Mouse (Mus musculus) kidney, postnatal 14 days (tissue): ENCODE data around the gene Itgbl1.
"Not testable (repeated sequence)": the region's sequence is repeated elsewhere in the genome, so short reads cannot be mapped to it uniquely, and the experiment has no call there.

Source experiments
- DNase-seq: peaks from one replicate; pipeline ENCODE4 v3.0.0; 2022; ENCODE audit warnings: mixed read lengths

The Itgbl1 gene

DNA sequence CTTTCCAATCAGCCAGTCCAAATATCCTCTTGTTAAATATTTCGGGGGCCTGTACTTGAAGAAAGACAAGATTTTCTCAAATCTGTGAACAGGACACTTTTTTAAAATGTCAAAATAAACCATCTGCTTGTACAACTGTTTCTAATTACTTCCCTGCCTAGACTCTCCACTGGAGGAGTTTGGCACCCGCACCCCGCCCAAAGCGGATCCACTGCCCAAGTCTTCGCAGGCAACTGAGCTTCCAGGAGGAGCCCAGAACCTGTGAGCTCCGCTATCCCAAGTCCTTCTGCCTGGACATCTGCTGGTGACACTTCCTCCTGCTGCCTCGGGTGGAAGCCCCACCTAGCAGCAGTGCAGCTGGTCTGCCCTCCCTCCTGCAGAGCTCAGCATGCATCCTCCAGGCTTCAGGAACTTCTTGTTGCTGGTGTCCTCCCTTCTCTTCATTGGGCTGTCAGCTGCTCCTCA is at the start of gene Itgbl1:
Gene Itgbl1, plus strand, starts transcription at position 51 of the 465 bp plus-strand sequence.
- DNase-seq = no peak

DNA sequence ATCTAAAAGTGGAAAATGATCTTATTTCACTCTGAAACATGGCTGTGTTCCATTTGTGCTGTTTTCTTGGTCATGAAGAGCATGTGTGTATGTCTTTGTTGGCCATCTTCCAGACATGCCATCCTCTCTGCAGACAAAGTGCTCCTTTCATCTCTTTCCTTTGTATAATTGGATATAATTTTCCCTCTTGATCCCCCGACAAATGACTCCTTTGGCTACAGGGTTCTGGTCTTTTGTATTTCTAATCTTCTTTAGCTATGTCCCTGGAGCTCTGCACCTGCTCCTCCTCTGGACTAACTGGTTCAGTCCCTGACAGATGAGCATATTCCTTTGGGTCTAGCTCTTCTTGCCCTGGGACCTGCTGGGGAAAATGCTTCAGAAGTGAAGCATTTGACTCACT is 36.8 kb upstream of the Itgbl1 start:
- no peak for DNase-seq

DNA sequence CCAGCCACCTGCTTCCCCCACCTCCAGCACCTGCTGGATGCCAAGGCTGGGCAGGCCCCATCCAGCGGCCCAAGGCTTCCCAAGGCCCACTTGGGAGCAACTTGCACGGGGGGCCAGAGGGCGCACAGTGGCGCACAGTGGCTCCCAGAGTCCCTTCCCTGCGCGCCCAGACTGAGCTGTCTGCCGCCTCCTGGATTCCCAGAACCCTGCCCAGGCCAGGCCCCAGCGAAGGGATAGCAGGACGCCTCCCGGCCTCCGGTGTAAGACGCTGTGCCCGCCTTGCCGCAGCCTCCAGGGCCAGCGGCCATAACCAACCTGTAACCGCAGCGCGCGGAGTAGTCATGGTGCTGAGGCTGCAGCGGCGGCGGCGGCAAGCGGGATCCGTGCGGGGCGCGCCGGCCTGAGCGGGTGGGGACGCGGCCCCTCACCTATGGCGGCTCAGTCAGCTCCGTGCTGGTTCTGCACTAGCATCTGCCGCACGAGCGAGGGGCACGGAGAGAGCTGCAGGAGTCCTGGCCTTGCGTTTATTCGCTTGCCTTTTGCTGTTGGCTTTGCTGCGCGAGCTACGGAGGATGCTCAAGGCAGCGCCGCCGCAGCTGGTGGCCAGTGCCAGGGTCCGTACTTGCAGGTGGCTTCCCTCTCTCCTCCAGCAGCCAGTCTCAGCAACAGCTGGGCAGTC is 33.1 kb upstream of the Itgbl1 start, which contains the start of gene Nalcn:
Gene Nalcn, minus strand, starts transcription at position 644 of the 679 bp plus-strand sequence.
- DNase-seq = no peak

DNA sequence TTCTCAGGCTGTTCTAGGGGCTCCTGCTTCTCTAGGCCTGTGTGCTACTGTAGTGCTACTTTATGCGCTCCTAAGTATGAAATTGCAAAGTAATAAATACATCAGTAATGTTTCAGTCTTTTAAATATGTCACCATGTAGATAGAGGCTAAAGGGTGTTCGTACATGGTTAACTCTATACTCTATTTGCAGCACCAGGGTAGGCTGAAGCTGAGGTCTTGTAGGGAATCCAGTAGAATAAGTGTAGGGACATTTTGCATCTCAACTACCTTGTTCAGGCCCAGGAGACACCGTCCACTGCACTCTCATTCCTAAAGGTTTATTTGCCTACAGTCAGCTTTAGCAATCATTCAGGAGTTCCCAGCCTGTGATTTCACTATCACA is 32.6 kb upstream of the Itgbl1 start:
- DNase-seq = no peak

DNA sequence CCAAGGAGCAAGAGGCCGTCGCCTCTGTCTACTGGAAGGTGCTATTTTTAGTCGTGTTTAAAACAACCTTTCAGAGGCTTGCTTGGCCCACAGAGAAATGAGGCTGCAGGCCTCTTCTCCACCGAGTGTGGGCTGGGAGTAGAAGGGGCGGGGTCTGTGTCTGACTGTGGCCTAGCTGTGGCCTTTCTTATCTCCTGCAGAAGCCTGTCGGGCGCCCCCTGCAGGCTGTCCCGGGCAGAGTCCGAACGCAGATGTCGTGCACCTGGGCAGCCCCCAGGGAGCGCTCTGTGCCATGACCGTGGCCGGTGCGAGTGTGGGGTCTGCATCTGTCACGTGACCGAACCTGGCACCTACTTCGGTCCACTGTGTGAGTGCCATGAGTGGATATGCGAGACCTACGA is 1.3 kb downstream of the Itgbl1 start:
- peak; percentile 17 for DNase-seq

DNA sequence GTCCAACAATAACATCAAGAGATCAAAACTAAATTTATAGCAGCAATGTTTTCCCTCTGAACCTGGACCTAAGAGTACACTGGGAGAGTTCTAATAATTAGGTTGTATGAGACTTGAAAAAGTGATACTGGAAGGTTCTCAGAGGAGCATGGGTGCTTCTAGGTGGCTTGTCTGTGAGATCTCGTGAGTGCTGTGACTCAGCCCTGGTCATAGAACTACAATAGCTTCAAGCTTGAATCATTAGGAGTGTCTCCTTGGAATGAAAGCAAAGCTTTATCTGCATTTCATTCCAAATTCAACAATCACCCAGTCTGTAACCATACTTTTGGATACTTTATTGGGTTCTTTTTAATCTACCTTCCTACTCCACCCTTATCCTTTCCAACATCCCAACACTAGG is 2.6 kb downstream of the Itgbl1 start:
- no peak for DNase-seq

DNA sequence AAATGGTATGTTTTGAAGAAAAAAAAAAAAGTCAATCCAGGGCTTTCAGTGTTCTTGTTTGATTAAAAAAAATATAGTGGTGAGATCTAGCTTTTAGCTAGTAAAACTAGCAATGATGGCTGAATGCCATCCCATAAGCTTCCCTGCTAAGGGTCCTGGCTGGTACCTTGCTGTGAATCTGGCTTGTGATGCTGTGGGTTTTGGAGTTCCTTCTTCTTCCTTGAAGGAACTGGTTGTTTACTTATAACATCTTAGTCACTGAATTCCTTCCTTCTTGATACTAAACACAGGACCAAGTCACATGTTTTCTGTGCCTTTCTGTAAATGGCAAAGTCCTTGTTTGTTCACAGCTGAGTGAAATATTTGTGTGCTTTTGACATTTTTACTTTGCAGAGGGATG is 3.4 kb downstream of the Itgbl1 start:
- no peak for DNase-seq

DNA sequence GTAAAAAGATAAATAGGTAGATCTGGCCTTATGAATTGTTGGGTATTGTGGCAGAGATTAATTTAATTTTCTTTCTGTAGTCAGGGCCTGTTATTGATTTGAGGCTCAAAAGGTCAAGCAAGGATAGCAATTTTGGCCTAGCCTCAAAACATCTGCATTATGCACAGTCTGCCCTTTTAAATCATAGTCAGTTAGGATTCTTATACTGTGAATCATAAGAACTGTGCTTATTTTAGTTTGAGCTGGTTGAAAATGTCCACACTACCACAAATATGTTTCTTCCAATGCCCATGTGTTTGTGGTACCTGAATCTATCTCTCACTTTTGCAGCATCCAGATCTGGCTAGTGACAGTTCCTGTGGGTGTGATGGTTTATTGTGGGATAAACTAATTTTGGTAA is 4.7 kb downstream of the Itgbl1 start:
- DNase-seq = no peak

DNA sequence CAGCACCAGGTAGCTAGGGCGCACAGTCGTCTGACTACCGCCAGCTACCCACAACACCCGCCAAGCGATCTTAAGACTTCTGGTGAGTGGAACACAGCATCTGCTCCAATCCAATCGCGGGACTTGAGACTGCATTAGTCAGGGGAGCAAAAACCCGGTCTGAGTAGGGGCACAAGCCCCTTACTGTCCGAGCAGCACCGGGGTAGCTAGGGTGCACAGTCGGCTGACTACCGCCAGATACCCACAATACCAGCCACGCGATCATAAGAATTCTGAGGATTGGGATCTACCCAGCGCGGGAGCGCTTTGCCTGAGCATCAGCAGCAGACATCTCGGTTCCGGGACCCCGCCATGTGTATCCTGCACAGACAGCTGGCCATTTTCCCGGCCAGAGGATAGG is 11.3 kb downstream of the Itgbl1 start:
- not testable (repeated sequence) for DNase-seq

DNA sequence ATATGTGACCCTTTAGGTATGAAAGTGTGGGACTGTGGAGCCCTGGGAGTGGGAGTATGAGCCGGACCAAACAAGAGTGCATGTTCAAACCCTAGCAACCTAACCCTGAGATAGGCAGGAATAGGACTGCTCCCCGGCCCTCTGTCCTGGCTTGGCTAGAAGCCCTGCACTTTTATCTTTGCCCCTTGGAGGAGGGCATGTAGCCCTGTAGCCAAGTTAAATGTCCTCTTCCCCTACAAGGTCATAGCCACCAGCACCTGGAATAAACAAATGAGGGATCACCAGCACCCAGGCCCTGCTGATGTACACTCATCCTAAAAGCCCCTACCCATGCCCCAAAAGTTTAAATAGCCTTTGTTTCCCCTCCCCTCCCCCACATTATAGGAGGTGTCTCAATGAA is 18.3 kb downstream of the Itgbl1 start:
- no peak for DNase-seq

DNA sequence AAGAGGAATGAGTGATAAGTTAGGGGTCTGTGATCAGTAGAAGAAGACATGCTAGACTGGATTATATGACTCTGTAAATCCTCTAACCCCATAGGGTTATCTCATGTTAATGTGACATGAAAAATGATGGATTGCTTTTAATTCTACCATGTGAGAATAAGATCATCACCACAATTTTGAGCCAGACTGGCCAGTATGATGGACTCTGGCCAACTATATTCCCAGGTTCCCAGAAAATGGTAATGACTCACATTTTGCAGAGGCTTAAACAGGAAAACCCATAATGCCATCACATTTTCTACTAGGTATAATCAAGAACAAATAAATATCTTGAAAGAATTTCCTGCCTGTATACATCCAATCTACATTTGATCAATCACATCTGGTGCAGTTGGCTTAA is 55.0 kb downstream of the Itgbl1 start:
- no peak for DNase-seq

DNA sequence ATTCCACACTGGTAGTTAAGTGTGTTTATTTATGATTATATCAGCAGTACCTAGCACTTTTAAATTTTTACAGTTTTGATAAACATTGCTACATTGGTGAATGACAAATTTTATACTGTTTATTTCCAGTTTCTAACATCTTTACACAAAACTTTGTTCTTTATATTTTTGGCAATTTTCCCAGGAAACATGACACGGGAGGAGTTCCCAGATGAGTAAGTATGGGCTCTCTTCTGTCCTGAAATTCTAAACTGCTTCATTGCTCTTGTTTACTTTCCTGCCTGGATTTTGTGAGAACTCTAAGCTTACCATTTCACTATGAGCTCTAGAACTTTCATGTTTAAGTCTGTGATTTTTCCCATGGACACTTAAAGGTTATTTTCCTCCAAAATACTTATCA is 82.3 kb downstream of the Itgbl1 start:
- DNase-seq = no peak

DNA sequence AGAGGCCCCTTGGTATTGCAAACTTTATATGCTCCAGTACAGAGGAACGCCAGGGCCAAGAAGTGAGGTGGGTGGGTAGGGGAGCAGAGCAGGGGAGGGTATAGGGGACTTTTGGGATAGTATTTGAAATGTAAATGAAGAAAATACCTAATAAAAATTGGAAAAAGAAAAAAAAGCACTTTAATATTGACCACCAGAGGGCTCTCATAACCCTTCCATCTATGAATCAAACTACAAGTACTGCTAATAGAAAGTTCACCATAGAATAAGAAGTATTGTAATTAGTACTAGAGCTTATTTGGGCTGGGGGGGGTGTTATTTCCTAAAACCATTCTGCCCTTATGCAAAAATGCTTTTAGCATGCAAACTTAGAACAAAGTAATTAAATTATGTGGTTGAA is 91.2 kb downstream of the Itgbl1 start:
- DNase-seq = no peak

DNA sequence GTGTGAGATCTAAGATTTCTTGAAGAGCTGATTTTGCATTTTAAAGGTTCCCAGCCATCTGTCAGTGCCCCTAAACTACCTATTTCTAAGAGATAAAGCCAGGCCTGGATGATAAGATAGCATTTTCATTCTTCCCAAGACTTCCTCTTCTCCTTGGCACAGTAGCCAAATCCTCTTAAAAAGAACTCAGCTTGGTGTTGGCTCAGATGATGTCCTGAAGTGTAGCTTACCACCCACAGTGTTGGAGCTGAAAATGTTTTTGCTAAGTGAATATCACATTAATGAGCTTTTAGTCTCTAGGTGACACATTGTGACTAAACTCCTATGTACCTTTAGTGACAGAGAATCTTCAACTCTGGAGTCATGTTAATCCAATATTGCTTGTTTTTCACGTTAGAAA is 99.8 kb downstream of the Itgbl1 start:
- DNase-seq = no peak

DNA sequence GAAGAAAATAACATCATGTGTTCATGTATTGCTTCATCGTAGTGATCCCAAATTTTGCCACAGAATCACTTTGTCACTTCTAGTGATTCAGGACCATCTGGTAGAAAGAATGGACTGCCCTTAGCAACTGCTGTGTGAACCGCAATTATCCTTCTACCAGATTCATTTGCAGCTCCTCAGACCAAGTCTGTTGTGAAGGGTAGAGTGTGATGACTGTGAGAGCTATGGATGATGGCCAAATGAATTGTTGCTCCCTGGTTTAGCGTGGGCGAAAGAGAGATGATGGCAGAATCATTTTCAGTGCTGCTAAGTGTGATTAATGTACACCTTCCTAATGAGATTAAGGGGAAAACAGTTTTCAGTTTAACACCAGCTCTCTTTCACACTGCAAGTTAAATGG is 100.3 kb downstream of the Itgbl1 start:
- no peak for DNase-seq

DNA sequence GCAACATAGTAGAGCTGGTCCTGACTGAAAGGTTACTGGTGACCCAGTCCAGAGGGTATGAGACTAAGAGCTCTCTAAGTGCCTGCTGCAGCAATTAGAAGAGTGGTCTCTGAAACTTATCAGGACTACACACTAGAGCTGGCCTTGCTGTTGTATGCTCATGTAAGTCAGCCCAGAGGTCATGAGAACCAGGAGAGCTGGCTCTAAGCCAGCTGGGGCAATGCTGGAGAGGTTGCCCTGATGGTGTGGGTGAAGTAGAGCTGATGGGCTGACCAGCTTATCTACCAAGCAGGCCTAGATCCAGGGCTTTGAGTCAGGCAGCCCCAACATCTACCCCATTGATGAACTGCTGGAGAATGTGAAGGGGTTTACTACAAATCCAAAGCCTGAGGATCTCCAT is 142.0 kb downstream of the Itgbl1 start:
- DNase-seq = no peak

DNA sequence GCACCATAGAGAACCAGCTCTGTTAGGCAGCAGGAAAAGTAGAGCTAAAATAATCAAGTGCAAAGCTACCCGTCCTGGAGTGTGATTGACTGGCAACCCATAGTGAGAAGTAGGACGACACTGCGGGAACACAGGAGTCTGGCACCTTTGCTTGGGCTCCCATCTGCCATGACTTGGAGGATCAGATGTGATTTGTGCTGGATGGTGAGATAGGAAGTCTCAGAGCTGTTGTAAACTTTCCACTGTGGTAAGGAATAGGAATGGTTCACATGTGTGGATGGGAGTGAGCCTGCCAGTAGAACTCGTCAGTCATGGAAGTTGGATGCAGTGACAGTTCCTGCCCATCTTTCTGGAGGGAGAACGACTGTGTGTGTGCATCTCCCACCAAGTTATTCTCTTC is 177.9 kb downstream of the Itgbl1 start:
- no peak for DNase-seq

DNA sequence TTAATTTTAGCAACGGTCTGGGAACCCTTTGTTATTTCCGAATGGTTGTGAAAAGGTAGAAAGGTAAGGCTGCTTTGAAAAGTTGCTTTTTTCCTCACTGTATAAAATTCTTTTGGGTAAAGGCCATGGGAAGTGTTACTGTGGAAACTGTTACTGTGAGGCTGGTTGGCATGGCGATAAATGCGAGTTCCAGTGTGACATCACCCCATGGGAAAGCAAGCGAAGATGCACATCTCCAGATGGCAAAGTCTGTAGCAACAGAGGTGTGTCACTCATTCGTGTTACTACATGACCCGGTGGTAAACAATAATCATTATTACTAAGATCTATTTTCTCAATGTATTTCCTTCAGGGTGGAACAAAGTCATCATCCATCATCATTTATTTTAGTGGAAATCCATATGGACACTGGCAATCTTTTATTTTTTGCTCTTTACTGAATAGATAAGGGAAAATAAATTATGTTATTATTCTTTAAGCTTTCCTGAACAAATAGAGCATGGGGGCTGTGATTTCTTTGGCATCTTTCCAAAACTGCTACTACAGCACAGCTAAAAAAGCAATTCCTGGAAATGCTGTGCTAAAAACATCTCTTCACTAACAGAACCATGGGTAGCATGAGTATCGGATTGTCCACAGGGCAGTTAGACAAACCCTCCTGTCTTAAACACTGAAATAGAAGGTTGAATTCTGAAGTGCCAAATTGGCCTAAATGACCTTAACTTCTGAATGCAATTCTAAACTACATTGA is 184.1 kb downstream of the Itgbl1 start:
- no peak for DNase-seq

DNA sequence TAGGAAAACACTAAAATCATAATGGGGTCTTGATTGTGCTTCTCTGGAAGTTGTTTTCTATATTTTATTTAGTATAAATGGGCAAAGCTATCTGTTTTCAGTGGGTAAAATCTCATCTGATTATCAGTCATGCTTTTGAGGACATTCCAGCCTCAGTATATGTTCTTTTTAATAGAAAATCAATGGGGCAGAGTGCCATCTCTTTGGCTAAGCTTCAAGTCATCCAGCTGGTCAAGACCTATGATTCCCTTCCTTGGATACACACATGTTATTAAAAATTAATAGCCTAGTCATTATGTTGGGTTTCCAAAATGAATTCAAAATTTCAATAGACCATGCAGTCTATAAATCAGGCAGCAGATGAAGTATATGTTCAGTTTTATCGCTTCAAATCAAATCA is 204.8 kb downstream of the Itgbl1 start:
- no peak for DNase-seq

DNA sequence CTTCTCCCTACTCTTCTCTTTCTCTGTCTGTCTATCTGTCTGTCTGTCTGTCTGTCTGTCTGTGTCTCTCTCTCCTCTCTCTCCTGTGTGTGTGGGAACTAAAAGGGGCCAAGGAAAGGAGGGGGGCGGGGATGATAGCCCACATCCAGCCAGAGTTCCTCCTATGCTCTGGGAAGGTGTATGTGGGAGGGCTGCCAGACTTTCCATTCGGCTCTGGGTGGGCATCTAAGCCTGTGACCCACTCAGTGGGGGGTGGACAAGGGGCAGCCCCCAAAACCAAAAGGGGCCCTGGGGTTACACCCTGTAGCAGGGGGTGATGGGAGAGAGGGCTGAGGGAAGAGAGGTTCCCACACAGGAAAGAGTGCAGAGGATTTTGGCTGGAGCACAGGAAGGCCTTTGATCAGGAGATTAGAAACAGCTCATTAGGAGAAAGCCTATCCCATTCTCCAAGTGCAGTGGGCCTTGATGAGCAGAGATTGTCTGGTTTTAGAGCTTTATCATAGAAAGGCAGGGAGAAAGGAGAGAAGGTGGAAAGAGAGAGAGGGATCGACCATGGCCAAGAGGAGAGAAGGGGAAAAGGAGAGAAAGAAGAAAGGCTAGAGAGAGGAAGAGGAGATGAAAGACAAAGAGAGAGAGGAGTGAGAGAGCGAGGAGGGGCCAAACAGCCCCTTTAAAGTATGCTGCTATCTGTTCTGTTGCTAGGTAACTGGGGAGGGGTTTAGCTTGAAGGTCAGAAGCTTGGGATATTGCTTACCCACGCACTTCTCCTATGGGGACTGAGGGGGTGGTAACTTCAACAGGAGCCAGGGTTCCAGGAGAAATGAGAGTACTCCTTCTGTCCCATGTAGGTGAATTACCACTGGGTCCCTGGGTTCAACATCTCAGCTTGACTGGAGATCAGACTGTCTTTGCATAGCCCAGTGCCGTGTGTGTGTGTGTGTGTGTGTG is 206.3 kb downstream of the Itgbl1 start:
- DNase-seq = no peak

DNA sequence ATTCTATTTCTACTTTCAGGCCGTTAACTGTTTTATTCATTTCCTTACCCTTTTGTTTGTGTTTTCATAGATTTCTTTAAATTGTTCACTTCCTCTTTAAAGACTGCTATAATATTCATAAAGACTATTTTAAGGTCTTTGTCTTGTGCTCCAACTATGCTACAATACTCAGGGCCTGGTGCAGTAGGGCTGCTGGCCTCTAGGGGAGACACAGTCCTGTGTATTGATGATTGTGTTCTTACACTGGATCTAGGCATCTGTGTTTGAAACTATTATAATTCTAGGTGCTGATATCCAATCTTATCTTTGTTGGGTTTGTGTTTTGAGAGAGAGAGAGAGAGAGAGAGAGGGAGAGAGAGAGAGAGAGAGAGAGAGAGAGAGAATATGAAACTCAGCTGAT is 268.1 kb downstream of the Itgbl1 start:
- DNase-seq = no peak

DNA sequence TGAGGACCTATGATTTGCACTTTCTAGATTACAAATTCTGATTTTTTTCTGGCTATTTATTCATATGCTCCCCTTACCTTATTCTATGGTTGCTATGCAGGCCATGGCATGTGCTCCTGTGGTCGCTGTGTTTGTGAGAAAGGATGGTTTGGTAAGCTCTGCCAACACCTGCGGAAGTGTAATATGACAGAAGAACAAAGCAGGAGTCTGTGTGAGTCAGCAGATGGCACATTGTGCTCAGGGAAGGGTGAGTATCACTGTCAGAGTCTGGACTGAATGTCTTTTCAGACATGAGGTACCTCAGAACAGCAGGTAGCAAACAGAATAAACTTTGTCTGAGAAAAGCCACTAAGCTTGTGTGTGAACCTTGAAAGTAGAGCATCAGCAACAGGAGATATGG is 306.8 kb downstream of the Itgbl1 start:
- DNase-seq = no peak

DNA sequence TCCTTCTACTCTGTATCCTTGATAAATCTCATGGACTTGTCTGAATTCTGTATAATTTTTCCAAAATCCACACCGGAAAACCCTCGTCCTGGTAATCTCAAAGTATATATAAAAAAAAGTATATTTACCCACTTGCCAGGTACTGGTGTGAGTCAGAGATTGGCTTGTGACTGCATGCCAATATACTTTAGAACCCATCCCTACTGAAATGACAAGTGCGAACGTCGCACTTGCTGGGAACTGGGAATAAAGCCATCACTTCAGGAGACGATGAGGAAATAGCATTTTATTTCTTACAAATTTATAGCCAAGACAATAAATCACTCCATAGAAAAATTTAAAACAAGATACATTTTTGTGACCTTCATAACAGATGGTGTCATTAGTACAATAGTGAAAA is 308.2 kb downstream of the Itgbl1 start:
- DNase-seq = no peak
